Mouse (Mus musculus) left cerebral cortex, adult 8-10 months (tissue): ENCODE results near the gene Lpin3. TPM values are rescaled to one million over a fixed set of nuclear protein-coding genes. Genes with fewer than 3 reads are reported as not detected.

Experiments used
- DNase-seq, 2 experiments: peaks; one replicate each; pipeline ENCODE4 v3.0.0; 2022; ENCODE audit warnings: low spot score in 2 of 2
- total RNA-seq, 4 experiments: library from RNA; stranded (reverse); gene quantifications; 2 replicates each; pipeline ENCODE4 v1.2.4; 2022

Gene Lpin3
- total RNA-seq, 4 experiments from 2014 or later, result 0.76 to 1.2 (median 1.0) TPM

- DNase-seq, result no peak
Observed at GRCm38 (mm10) chr2:160886221-160886620, 5.8 kb downstream of the Lpin3 start.

GRCm38 (mm10) chr2:160887284-160887683 is 6.8 kb downstream of the Lpin3 start:
- DNase-seq, result peak; percentile 70 to 81

GRCm38 (mm10) chr2:160887859-160888258 is 7.4 kb downstream of the Lpin3 start:
- no peak for DNase-seq

- DNase-seq, result no peak
Observed at GRCm38 (mm10) chr2:160891045-160891444, 10.6 kb downstream of the Lpin3 start.

GRCm38 (mm10) chr2:160891697-160892096 is 11.2 kb downstream of the Lpin3 start:
- DNase-seq, result no peak

- DNase-seq, result no peak
Observed at GRCm38 (mm10) chr2:160901656-160902412, 21.4 kb downstream of the Lpin3 start.

- no peak for DNase-seq
Observed at GRCm38 (mm10) chr2:160905301-160905700, 24.8 kb downstream of the Lpin3 start.

GRCm38 (mm10) chr2:160906101-160906500 is 25.6 kb downstream of the Lpin3 start:
- no peak for DNase-seq

- no peak for DNase-seq
Observed at GRCm38 (mm10) chr2:160908607-160909006, 28.1 kb downstream of the Lpin3 start.

- no peak for DNase-seq
Observed at GRCm38 (mm10) chr2:160910633-160911032, 30.2 kb downstream of the Lpin3 start.

- no peak for DNase-seq
Observed at GRCm38 (mm10) chr2:160911558-160912201, 31.2 kb downstream of the Lpin3 start.

- no peak for DNase-seq
Observed at GRCm38 (mm10) chr2:160912231-160912671, 31.8 kb downstream of the Lpin3 start, which contains the start of gene Emilin3. Gene Emilin3, minus strand, starts transcription at chr2:160912328.

GRCm38 (mm10) chr2:160914656-160915055 is 34.2 kb downstream of the Lpin3 start:
- no peak for DNase-seq

GRCm38 (mm10) chr2:160915821-160916610 is 35.5 kb downstream of the Lpin3 start:
- no peak for DNase-seq

GRCm38 (mm10) chr2:160916714-160917113 is 36.2 kb downstream of the Lpin3 start:
- DNase-seq, result no peak

GRCm38 (mm10) chr2:160917313-160917712 is 36.8 kb downstream of the Lpin3 start:
- DNase-seq, result no peak

- no peak for DNase-seq
Observed at GRCm38 (mm10) chr2:160918154-160918929, 37.9 kb downstream of the Lpin3 start.

GRCm38 (mm10) chr2:160918930-160919215 is 38.4 kb downstream of the Lpin3 start:
- no peak for DNase-seq

GRCm38 (mm10) chr2:160921285-160921684 is 40.8 kb downstream of the Lpin3 start:
- DNase-seq, result no peak

- no peak for DNase-seq
Observed at GRCm38 (mm10) chr2:160925203-160925602, 44.7 kb downstream of the Lpin3 start.

- no peak for DNase-seq
Observed at GRCm38 (mm10) chr2:160931378-160931777, 50.9 kb downstream of the Lpin3 start.
